Mouse (Mus musculus) spleen, adult 18-20 months (tissue): ENCODE results near the gene Il20rb.

Source experiments
- DNase-seq, 2 experiments: peaks; one replicate each; pipeline ENCODE4 v3.0.0; 2022; ENCODE audit warnings: mixed read lengths in 2 of 2

Il20rb gene

DNA sequence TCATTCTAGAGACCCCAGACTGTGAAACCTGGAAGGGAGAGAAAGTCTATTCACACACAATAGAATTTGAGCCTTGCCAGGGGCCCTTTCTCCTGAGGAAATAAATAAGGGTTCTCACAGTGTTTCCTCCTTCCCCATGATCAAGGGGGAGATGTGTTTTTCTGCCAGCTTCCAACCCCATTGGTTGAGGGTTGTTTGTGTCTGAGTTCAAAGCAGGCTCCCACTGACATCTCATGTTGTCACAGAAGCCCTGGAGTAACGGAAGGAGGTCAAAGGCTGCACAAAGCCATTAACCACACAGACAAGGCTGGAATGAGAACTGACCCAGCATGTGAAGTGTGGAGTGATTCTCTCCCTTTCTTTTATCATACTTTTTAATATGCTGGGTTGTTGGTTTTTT lies 69.8 kb downstream of the Il20rb start:
- DNase-seq = no peak

DNA sequence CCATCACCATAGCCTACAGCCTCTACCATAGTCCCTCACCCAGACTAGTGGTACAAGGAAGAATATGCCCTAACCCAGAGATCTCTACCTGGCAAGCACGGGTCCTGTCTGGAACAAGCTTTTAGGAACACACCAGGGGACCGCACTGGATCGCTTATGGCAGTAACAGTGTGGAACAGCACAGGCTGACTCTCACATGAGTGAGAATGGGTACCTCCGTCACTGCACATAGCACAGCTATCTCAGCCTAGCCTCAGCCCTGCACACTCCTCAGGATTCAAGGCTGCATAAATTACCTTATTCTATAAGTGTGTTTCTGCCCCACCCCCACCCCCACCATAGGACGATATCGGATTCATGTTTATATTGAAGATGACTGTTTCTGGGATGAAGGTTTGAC lies 70.3 kb downstream of the Il20rb start:
- DNase-seq = no peak

DNA sequence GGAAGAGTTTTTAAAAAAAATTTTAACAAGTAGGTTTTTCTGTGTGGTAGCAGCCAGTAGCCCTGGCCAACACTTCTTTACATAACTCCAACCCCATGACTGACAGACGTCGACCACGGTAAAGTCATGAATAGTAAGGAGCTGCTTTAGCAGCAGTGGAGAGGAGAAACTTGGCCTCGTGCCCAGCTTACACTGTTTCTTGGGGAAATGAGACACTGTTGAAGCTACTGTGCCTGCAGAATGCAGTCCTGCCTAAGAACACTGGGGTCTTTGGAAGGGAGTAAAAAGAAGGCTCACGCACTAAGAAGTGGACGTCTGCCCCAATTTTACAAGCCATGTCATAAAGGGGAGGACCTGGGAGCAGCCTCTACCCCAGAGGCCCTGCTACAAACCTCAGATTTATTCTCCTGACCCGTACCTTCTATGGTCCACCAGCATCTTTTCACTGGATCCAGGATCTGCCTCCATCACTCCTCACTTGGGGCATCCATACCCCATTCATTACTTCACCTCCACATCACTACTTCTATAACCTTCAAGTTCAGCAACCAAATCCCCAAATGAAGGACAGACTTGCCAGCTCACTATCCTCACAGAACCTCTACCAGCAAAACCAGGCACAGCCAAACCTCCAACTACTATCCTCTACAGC lies 71.1 kb downstream of the Il20rb start:
- no peak for DNase-seq
